Mouse (Mus musculus): ENCODE data around the gene F930015N05Rik. TPM values are rescaled to one million over a fixed set of nuclear protein-coding genes. Genes with fewer than 3 reads are reported as not detected.

The F930015N05Rik gene
- polyA plus RNA-seq (2021), result 18.2 TPM

DNA sequence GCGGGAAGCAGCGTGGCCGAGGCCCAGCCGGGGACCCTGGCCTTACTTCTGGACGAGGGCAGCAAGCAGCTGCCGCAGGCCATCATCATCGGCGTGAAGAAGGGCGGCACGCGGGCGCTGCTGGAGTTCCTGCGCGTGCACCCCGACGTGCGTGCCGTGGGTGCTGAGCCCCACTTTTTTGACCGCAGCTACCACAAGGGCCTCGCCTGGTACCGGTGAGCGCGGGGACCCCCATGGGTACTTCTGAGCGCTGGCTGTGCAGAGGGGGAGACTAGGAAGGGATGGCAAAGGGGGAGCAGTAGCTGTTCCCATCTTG, at the start of gene F930015N05Rik:
TSS of gene F930015N05Rik (minus strand) at position 242 of the 316 bp plus-strand sequence.
- in situ Hi-C loops (cut with MboI; ENCODE audit: low pct_unique_long_range_greater_than_20kb), result loop anchor here (5.0 to 10.0 kb wide), 3 partner anchors 281 to 1032 kb away; partner anchors contain the start of gene Cox10
- TF ChIP-seq CTCF (IDR thresholded peaks at IDR 0.05), result no peak
- DNase-seq (ENCODE audit: low read depth, low spot score) (no peak), ATAC-seq (no peak)
- H3K27me3 ChIP-seq, result peaks cover 7% of the 10 kb centered on the region
- ChIA-PET POLR2A (interaction anchor here (1.0 to 1.2 kb wide), 2 partner anchors 35 to 37 kb away, joined by 3 to 7 read pairs; no protein-coding TSS in a partner anchor), CTCF (interaction anchor here (1.0 kb wide), 1 partner anchor 63 kb away, joined by 3 read pairs; no protein-coding TSS in a partner anchor)

DNA sequence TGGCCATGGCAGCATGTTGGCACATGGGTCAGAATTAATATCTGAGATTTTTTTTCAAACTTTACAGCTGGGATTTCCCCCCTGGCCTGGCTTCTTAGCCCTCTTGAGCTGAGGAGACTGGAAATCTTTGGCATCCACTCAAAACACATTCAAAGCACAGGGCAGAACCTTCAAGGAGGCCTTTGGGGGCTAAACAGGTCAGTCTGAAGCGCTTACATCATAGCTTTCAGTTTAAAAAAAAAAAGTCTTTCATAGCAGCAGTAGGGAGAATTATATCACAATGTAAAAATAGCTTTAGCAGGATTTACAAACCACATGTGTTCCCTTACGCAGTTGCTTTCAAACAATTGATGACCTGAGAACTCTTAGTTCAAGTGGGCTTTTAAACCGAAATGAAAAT, 45.0 kb upstream of the F930015N05Rik start:
- H3K27me3 ChIP-seq, result no peaks in the 10 kb centered on the region
- in situ Hi-C loops (cut with MboI; ENCODE audit: low pct_unique_long_range_greater_than_20kb), result no loop called here
- TF ChIP-seq CTCF (IDR thresholded peaks at IDR 0.05), result no peak
- ATAC-seq (peak; percentile 71), DNase-seq (ENCODE audit: low read depth, low spot score) (peak; percentile 80)
- ChIA-PET CTCF (interaction anchor here (1.2 to 1.6 kb wide), 3 partner anchors 9 to 192 kb away, joined by 3 to 7 read pairs (median 3); no protein-coding TSS in a partner anchor), POLR2A (no interaction called here)

GRCm38 (mm10) chr11:64473679-64474078, 37.2 kb upstream of the F930015N05Rik start:
- H3K27me3 ChIP-seq, result no peaks in the 10 kb centered on the region
- in situ Hi-C loops (cut with MboI; ENCODE audit: low pct_unique_long_range_greater_than_20kb), result no loop called here
- ATAC-seq (peak; percentile 88), DNase-seq (ENCODE audit: low read depth, low spot score) (peak; percentile 75)
- peak; percentile 37 for TF ChIP-seq CTCF (IDR thresholded peaks at IDR 0.05)
- ChIA-PET CTCF (interaction anchor here (1.2 kb wide), 1 partner anchor 30 kb away, joined by 3 read pairs; no protein-coding TSS in a partner anchor), POLR2A (interaction anchor here (1.1 to 1.5 kb wide), 2 partner anchors 27 to 37 kb away, joined by 4 to 7 read pairs; partner anchors contain the start of gene F930015N05Rik)

GRCm38 (mm10) chr11:64470689-64471088, 34.2 kb upstream of the F930015N05Rik start:
- no peaks in the 10 kb centered on the region for H3K27me3 ChIP-seq
- no peak for TF ChIP-seq CTCF (IDR thresholded peaks at IDR 0.05)
- POLR2A ChIA-PET, result interaction anchor here (0.9 to 1.1 kb wide), 2 partner anchors 33 to 51 kb away, joined by 3 read pairs; no protein-coding TSS in a partner anchor
- CTCF ChIA-PET, result interaction anchor here (0.7 kb wide), 1 partner anchor 40 kb away, joined by 3 read pairs; no protein-coding TSS in a partner anchor
- in situ Hi-C loops (cut with MboI; ENCODE audit: low pct_unique_long_range_greater_than_20kb), result no loop called here
- no peak for ATAC-seq
- no peak for DNase-seq (ENCODE audit: low read depth, low spot score)

- ATAC-seq (peak; percentile 85), DNase-seq (ENCODE audit: low read depth, low spot score) (peak; percentile 69)
- CTCF ChIA-PET, result interaction anchor here (1.5 to 2.3 kb wide), 2 partner anchors 27 to 32 kb away, joined by 4 to 7 read pairs; no protein-coding TSS in a partner anchor
- no peak for TF ChIP-seq CTCF (IDR thresholded peaks at IDR 0.05)
- in situ Hi-C loops (cut with MboI; ENCODE audit: low pct_unique_long_range_greater_than_20kb), result no loop called here
- POLR2A ChIA-PET, result no interaction called here
- H3K27me3 ChIP-seq, result no peaks in the 10 kb centered on the region
Measured at GRCm38 (mm10) chr11:64468737-64469136, 32.3 kb upstream of the F930015N05Rik start.

DNA sequence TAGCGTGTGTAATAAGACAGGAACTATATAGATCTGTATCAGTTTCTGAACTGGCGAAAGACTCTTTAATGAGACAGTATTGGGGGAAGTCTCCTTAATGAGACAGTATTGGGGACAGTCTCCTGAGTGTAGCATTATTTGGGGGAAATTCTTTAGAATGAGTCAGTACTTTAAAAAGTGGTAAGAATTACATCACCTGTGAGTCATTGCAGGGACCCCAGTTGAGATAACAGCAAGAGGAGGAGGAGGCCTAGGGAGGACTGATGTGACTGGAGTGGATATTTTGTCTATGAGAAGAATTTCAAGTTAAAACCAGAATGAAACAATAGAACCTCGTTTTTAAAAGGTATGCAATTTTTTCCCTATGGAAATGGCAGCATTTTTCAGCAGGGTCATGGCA, 25.3 kb upstream of the F930015N05Rik start:
- no peak for TF ChIP-seq CTCF (IDR thresholded peaks at IDR 0.05)
- no peaks in the 10 kb centered on the region for H3K27me3 ChIP-seq
- no peak for ATAC-seq
- in situ Hi-C loops (cut with MboI; ENCODE audit: low pct_unique_long_range_greater_than_20kb), result no loop called here
- ChIA-PET CTCF (no interaction called here), POLR2A (interaction anchor here (0.6 kb wide), 1 partner anchor 256 kb away, joined by 3 read pairs; no protein-coding TSS in a partner anchor)
- no peak for DNase-seq (ENCODE audit: low read depth, low spot score)

DNA sequence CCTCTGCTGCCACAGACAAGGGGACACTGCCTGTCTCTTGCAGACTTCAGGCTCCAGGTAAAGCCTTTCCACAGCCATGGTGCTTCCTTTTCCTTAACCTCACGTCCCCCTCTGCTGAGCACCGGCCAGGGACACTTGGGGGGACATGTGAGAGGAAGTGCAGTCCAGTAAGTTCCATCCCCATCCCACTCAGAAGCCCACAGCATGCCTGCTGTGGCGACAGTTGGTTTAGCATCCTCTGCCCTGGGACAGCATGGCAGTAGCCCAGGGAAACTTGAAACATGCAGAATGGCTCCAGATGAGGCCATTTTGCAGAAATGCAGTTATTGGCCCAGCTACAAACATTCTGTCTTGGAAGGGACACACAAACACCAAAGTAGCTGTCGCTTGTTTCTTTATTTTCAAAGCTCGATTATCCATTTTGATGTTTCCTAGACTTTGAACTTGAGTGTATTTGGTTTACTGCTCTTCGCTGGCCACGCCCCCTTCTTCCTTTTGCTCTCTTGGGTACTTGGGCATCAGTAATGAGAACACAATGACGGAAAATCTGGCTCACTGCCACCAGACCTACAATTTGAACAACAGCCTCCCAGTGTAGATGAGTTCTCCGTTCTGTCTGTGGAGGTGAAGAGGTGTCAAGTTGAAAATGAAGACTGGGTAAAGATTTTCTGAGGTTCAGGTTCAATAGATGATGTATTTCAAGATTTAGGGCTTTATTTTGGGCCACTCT, 12.3 kb upstream of the F930015N05Rik start:
- POLR2A ChIA-PET, result no interaction called here
- ATAC-seq, result no peak
- in situ Hi-C loops (cut with MboI; ENCODE audit: low pct_unique_long_range_greater_than_20kb), result no loop called here
- H3K27me3 ChIP-seq, result no peaks in the 10 kb centered on the region
- CTCF ChIA-PET, result no interaction called here
- DNase-seq (ENCODE audit: low read depth, low spot score), result no peak
- no peak for TF ChIP-seq CTCF (IDR thresholded peaks at IDR 0.05)

DNA sequence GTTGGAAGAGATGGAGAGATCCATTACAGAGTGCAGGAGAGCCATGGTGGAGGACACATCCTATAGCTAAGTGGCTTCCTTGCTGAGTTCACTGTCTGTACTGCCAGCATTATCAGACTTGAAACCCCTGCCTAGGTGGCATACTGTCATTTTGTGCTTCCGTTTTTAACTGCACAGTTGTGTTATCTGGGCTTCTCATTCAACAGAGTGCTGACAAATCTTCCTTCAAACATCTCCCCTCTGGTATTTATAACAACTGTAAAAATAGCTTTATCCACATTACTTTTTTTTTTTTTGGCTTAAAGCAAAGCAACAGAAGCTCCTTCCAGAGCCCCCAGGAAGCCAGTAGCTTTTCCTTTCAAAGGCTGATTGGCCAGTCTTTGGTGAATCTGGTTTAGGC, 8.8 kb upstream of the F930015N05Rik start:
- CTCF ChIA-PET, result interaction anchor here (2.1 kb wide), 1 partner anchor 21 kb away, joined by 6 read pairs; no protein-coding TSS in a partner anchor
- POLR2A ChIA-PET, result interaction anchor here (1.2 kb wide), 1 partner anchor 524 kb away, joined by 3 read pairs; no protein-coding TSS in a partner anchor
- in situ Hi-C loops (cut with MboI; ENCODE audit: low pct_unique_long_range_greater_than_20kb), result no loop called here
- H3K27me3 ChIP-seq, result no peaks in the 10 kb centered on the region
- no peak for TF ChIP-seq CTCF (IDR thresholded peaks at IDR 0.05)
- DNase-seq (ENCODE audit: low read depth, low spot score) (no peak), ATAC-seq (no peak)

DNA sequence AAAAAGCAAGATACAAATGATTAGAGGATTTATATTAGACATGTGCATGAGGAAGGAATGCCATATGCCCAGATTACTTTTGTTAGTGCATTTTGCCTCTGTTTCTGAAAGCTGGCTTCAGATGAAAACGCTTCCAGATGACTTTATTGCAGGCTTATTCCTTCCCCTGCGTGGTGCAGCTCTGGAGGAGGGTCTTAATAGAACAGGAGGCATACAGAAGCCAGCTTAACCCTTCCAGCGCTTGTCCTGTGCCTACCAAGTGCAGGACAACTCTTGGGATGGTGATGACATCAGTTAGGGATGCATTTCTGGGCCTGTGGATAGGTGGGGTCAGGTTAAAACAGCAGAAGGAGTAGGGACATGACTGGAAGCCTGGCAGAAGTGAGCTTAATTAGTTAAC, 6.2 kb upstream of the F930015N05Rik start:
- DNase-seq (ENCODE audit: low read depth, low spot score), result no peak
- ChIA-PET CTCF (interaction anchor here (1.4 kb wide), 1 partner anchor 457 kb away, joined by 4 read pairs; no protein-coding TSS in a partner anchor), POLR2A (interaction anchor here (0.7 kb wide), 1 partner anchor 14 kb away, joined by 5 read pairs; no protein-coding TSS in a partner anchor)
- no peaks in the 10 kb centered on the region for H3K27me3 ChIP-seq
- no peak for TF ChIP-seq CTCF (IDR thresholded peaks at IDR 0.05)
- in situ Hi-C loops (cut with MboI; ENCODE audit: low pct_unique_long_range_greater_than_20kb), result no loop called here
- ATAC-seq, result no peak

- ATAC-seq, result peak; percentile 63
- no peaks in the 10 kb centered on the region for H3K27me3 ChIP-seq
- POLR2A ChIA-PET, result interaction anchor here (1.4 kb wide), 1 partner anchor 521 kb away, joined by 4 read pairs; no protein-coding TSS in a partner anchor
- DNase-seq (ENCODE audit: low read depth, low spot score), result no peak
- TF ChIP-seq CTCF (IDR thresholded peaks at IDR 0.05), result peak; percentile 53
- in situ Hi-C loops (cut with MboI; ENCODE audit: low pct_unique_long_range_greater_than_20kb), result no loop called here
- CTCF ChIA-PET, result interaction anchor here (0.7 to 1.5 kb wide), 4 partner anchors 10 to 457 kb away, joined by 3 to 4 read pairs (median 4); no protein-coding TSS in a partner anchor
Measured at GRCm38 (mm10) chr11:64442119-64442518, 5.7 kb upstream of the F930015N05Rik start.
